21 mouse cellular contexts compared by ENCODE assay signal in the genomic region with DNA sequence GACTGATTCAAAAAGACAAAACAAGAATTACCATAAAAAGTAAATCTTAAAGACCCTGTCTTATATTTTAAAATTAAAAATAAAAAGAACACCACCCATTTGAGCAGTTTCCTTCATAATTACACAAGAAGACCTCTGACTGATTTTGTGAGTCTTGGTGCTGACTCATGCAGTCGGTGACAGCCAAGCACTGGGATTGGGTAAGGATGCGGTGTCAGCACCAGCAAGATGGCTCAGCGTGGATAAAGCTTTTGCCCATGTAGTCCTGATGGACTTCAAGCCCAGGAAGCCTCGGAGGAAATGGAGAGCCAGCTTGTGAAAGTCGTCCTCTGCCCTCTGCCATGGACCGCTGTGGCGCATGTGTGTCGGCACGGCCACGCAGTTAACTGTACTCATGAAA. TPM values are rescaled to one million over a fixed set of nuclear protein-coding genes. Genes with fewer than 3 reads are reported as not detected.
DNase-seq lines count a peak whose midpoint lies in the region; ATAC-seq lines count a peak whose summit lies in the region.
"Had no signal": no experiment of that assay in that cellular context is flagged by ENCODE, and none has a peak within 500 bp of the region (broad histone marks: within the 10 kb centered on the region; RNA-seq: fewer than 3 reads in every experiment).

No protein-coding gene starts in this region.

- H3K4me2 ChIP-seq in midbrain, embryonic 13.5 days (replicated peaks): no peak overlapping the region
- H3K4me2 ChIP-seq: embryonic facial prominence, embryonic 13.5 days; hindbrain, embryonic 15.5 days; liver, embryonic 13.5 days; neural tube, embryonic 12.5 days had no signal

- peak; percentile 73 for ATAC-seq in megakaryocyte progenitor cell, adult 5-6 weeks (replicated peaks; ENCODE audit: poor library complexity)
- no peak for ATAC-seq in midbrain, embryonic 13.5 days
- ATAC-seq: intestine, postnatal 0 days had no signal

- no peak overlapping the region for H3K27ac ChIP-seq in midbrain, embryonic 13.5 days
- H3K27ac ChIP-seq: embryonic facial prominence, embryonic 13.5 days; hindbrain, embryonic 15.5 days; kidney, postnatal 0 days; left cerebral cortex, adult 2 months; limb, embryonic 10.5 days; liver, embryonic 13.5 days; neural tube, embryonic 12.5 days had no signal

- H3K36me3 ChIP-seq in midbrain, embryonic 13.5 days: 0 out of 2 replicates have a peak, but pooled peaks cover under 1% of the 10 kb centered on the region
- H3K36me3 ChIP-seq: hindbrain, embryonic 15.5 days; limb, embryonic 10.5 days; neural tube, embryonic 12.5 days had no signal

- H3K27me3 ChIP-seq in midbrain, embryonic 13.5 days: no peaks in the 10 kb centered on the region
- H3K27me3 ChIP-seq: embryonic facial prominence, embryonic 13.5 days; hindbrain, embryonic 15.5 days; liver, embryonic 13.5 days; megakaryocyte, embryonic 14.5 days; neural tube, embryonic 12.5 days had no signal

- DNase-seq in adrenal gland, adult (ENCODE audit: inconsistent age in 2 of 2, low spot score in 1 of 2): peak; percentile 31 to 77
- no peak for DNase-seq in adrenal gland, adult 18-20 months (ENCODE audit: low spot score in 2 of 2)
- DNase-seq in adrenal gland, postnatal 10 days: peak; percentile 22
- peak; percentile 10 for DNase-seq in fibroblast of lung, adult 2 months (ENCODE audit: low read depth)
- DNase-seq in thymus, postnatal 14 days: no peak
- no peak for DNase-seq in kidney, postnatal 36 days
- DNase-seq: cerebellum, adult 9-10 months; gastrocnemius, postnatal 25 days; heart, postnatal 14 days; liver, embryonic 13.5 days; thymus, postnatal 36 days had no signal

- no peaks in the 10 kb centered on the region for H3K9me3 ChIP-seq in midbrain, embryonic 13.5 days
- H3K9me3 ChIP-seq: embryonic facial prominence, embryonic 13.5 days; hindbrain, embryonic 15.5 days; limb, embryonic 10.5 days; liver, embryonic 13.5 days; megakaryocyte, embryonic 14.5 days; neural tube, embryonic 12.5 days had no signal

- H3K4me1 ChIP-seq in midbrain, embryonic 13.5 days (replicated peaks): no peaks in the 10 kb centered on the region
- H3K4me1 ChIP-seq: hindbrain, embryonic 15.5 days; liver, embryonic 13.5 days; neural tube, embryonic 12.5 days had no signal

- no peak overlapping the region for H3K4me3 ChIP-seq in midbrain, embryonic 13.5 days (replicated peaks)
- H3K4me3 ChIP-seq: embryonic facial prominence, embryonic 13.5 days; hindbrain, embryonic 15.5 days; left cerebral cortex, adult 2 months; limb, embryonic 10.5 days; liver, embryonic 13.5 days; megakaryocyte, embryonic 14.5 days; neural tube, embryonic 12.5 days had no signal

- H3K9ac ChIP-seq in midbrain, embryonic 13.5 days (replicated peaks): no peak overlapping the region
- H3K9ac ChIP-seq: embryonic facial prominence, embryonic 13.5 days; hindbrain, embryonic 15.5 days; liver, embryonic 13.5 days; neural tube, embryonic 12.5 days had no signal

- WGBS in midbrain, embryonic 13.5 days: 93% methylated on average over 10 of the region's 10 CpGs

RNA-seq across cellular contexts. Expression of a gene that starts 52.2 kb away (rescaled TPM):
- total RNA-seq in adrenal gland, adult 18-20 months (2021): 10 to 100 TPM; 17.5 to 18.1 TPM
- 10 to 100 TPM; 18.1 to 20.9 TPM for total RNA-seq in adrenal gland, postnatal 10 days (2021)
- total RNA-seq in megakaryocyte progenitor cell, adult 5-6 weeks (2015): 12.7 and 15.7 TPM in 2 replicates
- 12.0 and 12.2 TPM in 2 replicates for total RNA-seq in megakaryocyte progenitor cell, adult 5-6 weeks (2017)
- polyA plus RNA-seq in midbrain, embryonic 13.5 days (2015; fragmentation: Nextera tagmentation; extraction: Ambion mirVana): 15.2 and 17.9 TPM in 2 replicates

Comparison
In these comparisons a context has a peak if more than half of its experiments do, and no peak if none do; other contexts are left out.
1. DNase-seq: peak in adrenal gland, adult (2 of 2), adrenal gland, postnatal 10 days (single experiment) and fibroblast of lung, adult 2 months (single experiment); none in adrenal gland, adult 18-20 months (0 of 2), thymus, postnatal 14 days (single experiment) and kidney, postnatal 36 days (0 of 2).